Mouse (Mus musculus): ENCODE data around the gene Coro2b.

The Coro2b gene

DNA sequence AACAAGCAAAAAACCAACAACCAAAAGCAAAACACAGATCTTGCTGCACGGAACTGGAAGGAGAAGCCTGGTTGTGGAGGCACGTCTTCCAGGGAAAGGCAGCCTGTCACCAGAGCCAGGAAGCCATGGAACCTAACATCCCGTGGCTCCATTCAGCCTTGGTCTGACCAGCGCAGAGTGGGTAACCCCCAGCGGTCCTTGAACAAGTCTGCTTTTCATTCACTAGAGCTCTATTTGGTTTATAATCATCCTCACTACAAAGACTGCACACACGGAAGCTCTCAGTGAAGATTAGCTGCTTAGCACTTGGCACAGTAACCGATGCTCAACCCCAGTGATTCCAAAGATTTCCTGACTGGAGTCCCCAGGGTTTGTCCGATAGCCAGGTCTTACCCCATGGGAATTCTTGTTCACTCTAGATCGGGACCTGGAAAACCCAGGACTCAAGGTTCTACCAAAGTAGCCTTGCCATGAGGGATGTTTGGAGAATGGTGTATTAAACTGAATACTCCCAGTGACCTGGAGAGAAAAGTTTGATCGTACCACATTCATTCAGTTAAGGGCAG lies 154.2 kb downstream of the Coro2b start:
- DNase-seq: no peak

- no peak for DNase-seq
Measured at GRCm38 (mm10) chr9:62381402-62381913, 155.4 kb downstream of the Coro2b start.

DNA sequence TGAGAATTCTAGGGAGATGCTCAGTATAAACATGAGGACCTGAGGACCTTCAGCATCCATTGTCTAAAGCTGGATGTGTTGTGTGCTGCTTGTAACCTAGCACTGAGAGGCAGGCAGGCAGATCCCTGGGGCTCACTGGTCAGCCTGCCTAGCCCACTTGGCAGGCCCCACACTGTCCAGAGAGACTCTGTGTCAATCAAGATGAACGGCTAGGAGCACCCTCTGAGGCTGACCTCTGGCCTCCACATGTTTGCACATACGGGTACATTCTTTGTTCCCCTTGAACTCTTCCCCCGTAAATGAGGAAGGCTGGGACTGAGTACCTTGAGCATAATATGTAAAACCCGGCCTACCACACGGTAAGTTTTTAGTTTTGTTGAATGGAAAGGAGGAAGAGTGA lies 156.5 kb downstream of the Coro2b start:
- no peak for DNase-seq

DNA sequence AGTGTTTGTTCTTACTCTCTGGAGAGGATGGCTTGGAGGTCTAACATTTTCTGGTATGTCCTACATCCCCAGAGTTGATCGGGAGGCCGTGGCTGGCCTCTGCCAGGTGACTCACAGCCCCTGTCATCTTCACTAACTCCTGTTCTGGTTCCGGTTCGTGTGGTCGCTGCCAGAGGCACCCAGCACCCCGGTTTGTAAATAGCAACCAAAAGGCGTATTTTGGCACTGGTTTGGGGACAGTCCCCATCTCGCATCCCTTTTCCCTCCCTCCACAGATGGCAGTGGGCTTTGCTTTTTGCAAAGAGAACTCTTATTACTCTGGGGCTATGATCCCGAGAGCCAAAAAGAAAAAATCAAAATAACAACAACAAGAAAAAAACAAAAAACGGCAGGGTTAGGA lies 158.9 kb downstream of the Coro2b start:
- no peak for DNase-seq

DNA sequence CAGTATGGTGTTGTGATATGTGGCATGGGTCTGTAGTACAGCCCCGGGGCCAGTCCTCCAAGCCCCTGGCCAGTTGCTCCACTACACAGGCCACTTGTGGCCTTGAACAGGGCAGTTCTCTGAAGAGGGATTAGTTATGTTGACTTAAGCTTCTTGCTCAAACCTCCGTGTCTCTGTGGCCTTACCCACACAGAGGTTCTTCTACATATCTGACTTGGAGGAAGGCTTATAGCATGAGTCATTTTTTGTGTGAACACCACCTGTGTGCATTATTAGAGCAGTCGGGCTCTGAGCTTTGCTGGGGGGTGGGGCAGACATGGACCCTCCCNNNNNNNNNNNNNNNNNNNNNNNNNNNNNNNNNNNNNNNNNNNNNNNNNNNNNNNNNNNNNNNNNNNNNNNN lies 162.6 kb downstream of the Coro2b start:
- DNase-seq: no peak

DNA sequence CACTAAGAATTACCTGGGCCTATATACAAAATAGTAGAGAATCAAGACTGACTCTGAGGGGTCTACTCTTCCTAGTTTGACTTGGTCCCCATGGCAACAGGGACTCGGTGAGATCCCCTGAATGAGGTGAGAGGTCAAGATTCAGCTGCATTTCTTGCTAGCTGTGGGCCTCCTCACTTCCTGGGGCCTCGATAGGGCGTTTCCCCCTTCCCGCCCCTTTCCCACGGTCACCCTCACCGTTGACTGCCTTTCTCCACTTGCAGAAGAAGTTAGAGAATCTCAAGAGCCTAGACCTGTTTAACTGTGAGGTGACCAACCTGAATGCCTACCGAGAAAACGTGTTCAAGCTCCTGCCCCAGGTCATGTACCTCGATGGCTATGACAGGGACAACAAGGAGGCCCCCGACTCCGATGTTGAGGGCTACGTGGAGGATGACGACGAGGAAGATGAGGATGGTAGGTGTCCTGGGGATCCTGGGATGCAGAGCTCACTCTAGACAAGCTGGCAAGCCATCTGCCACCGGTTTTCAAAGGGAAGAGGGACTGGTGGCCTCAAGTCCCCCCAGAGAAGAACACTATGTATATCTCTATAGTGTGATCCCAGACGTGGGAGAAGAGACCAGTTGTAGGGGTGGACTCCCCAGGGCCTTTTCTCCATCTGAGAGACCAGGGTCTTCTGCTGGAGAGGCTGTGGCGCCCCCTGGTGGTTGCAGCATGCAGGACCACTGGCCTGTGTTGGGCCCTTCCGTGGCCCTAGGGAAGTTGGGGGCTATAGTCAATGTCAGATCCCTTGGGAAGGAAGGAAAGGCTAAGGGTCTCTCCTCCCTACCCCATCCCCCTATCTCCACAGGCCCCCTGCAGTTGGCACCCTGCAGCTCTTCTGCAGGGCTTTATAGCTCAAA lies 163.4 kb downstream of the Coro2b start:
- DNase-seq: peak; percentile 54

DNA sequence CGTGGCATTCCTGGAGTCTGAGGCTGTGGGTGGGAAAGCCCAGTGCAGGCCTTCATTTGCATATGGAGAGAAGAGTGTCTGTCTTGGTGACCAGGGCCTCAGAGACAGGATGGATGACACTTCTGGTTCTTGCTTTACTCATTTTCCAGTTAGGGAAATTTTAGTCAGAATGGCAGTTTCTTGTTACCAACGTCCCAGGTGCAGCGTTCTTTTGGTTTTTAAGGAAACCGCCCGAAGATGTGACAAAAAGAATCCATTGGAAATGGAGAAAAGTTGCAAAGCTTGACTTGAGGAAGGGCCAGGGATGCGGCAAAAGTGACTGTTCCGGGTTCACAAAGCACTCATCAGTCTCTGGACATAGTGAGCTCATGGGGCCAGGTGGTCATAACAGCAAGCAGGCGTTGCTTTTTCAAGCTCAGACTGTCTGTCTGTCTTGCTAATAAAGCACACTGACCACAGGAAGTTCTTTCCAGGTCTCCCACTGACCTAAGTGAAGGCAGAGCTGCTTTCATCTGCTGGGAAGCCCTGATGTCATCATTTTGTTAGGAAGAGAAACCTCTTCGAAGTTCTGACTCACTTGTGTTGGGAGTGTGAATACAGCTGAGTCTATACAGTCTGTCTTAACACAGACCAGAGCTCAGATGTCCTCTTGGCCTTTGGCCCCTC lies 164.2 kb downstream of the Coro2b start:
- no peak for DNase-seq

GRCm38 (mm10) chr9:62371745-62372555 lies 164.9 kb downstream of the Coro2b start:
- DNase-seq: no peak

DNA sequence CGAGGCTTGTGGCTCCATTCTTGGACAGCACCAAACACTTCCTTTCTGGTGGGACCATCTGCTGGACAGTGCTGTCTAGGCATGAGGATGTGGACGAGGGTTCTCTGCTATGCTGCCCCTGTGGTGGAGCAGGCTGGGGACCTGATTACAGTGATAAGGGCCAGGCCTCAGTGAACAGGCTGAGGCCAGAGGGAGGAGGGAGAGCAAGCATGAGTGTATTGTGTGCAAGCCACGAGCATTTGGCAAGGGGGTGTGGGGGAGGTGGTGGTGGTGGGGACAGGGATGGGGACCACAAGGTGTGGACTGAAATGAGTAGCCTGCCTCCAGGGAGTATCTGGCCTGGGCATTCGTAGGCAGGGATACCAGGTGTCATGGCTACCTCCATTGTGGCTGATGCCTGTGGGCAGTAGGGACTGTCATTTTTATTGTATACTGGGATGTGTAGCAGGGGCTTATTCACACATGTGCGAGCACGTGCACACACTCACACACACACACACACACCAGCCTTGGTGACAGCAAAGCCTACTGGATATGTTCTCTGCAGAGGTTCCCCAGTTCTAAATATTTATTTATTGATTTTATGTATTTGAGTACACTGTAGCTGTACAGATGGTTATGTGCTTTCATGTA lies 166.1 kb downstream of the Coro2b start:
- DNase-seq: no peak

DNA sequence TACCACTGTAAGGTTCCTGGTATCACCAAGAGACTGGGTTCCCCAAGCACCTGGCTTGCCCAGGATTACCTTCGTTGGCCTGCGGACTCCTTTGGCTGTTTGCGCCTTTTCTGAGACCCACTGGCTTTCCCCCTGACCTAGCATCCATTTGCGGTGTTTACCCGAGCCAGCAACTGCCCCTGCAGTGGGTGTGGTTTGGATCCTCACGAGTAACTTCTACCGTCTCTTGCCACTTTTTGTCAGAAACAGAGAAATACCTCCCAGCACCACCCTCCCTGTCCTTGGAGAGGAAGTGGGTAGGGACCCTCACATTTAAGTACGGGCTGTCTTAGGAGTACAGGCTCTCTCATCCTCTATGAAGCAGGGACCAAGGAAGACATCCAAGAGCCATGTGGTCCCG lies 166.7 kb downstream of the Coro2b start:
- DNase-seq: no peak

Measured in embryo, embryonic 11 days (tissue).